Mouse (Mus musculus) spleen, adult 2 months (tissue): Measurements from ENCODE around the gene Rimbp3.

Source experiments
- CTCF ChIP-seq: fragments of 200-500 bp; IDR thresholded peaks from 2 replicates; pipeline ENCODE4 v1.5.1; 2011; ENCODE audit warnings: mild to moderate bottlenecking, inconsistent platforms; ENCODE audit not compliant: insufficient read depth, insufficient read length, insufficient replicate concordance; ENCODE audit errors: extremely low read depth
- POLR2A ChIP-seq: fragments of 200-500 bp; IDR thresholded peaks from 2 replicates; pipeline ENCODE4 v1.6.1; 2011; ENCODE audit warnings: low read depth, low read length, inconsistent platforms

- no peak for TF ChIP-seq CTCF
- no peak for TF ChIP-seq POLR2A
Measured at GRCm38 (mm10) chr16:17239409-17239808, 31.0 kb downstream of the Rimbp3 start.
